Comparison of ENCODE assay signal across 21 mouse cellular contexts in genomic region chr15:96690829-96691228, GRCm38 (mm10). TPM values are rescaled to one million over a fixed set of nuclear protein-coding genes. Genes with fewer than 3 reads are reported as not detected.
DNase-seq lines count a peak whose midpoint lies in the region; ATAC-seq and TF ChIP-seq lines count a peak whose summit lies in the region.
"Had no signal": no experiment of that assay in that cellular context is flagged by ENCODE, and none has a peak within 500 bp of the region (broad histone marks: within the 10 kb centered on the region; RNA-seq: fewer than 3 reads in every experiment).

No protein-coding gene starts in this region.

- no peak for TF ChIP-seq EP300 in heart, postnatal 0 days (IDR thresholded peaks at IDR 0.05; ENCODE audit: low read depth)

- H3K9ac ChIP-seq in heart, postnatal 0 days (replicated peaks; ENCODE audit: low read depth, low read length) = no peak overlapping the region
- no peak overlapping the region for H3K9ac ChIP-seq in midbrain, embryonic 13.5 days (replicated peaks)
- H3K9ac ChIP-seq: embryonic facial prominence, embryonic 15.5 days had no signal

- 86% methylated on average over 13 of the region's 13 CpGs for WGBS in heart, postnatal 0 days
- 92% methylated on average over 13 of the region's 13 CpGs for WGBS in midbrain, embryonic 13.5 days

- no peak for DNase-seq in heart, postnatal 0 days (ENCODE audit: low spot score)
- DNase-seq in heart, postnatal 36 days = no peak
- DNase-seq in 416B (ENCODE audit: low read depth) (peak; percentile 34), NIH3T3 (ENCODE audit: low read depth) (peak; percentile 36)
- DNase-seq: adrenal gland, postnatal 10 days; cerebellum, adult 11 months; cerebellum, adult 8-10 months; cerebellum, postnatal 14 days; embryo, embryonic 11 days; gastrocnemius, postnatal 36 days; heart, adult 18-20 months; heart, postnatal 14 days had no signal

- no peak overlapping the region for H3K4me2 ChIP-seq in heart, postnatal 0 days (ENCODE audit: low read depth, low read length)
- no peak overlapping the region for H3K4me2 ChIP-seq in midbrain, embryonic 13.5 days (replicated peaks)
- H3K4me2 ChIP-seq: embryonic facial prominence, embryonic 15.5 days; heart, embryonic 11.5 days had no signal

- TF ChIP-seq CTCF in heart, postnatal 0 days (IDR thresholded peaks at IDR 0.05; ENCODE audit: low read depth) = no peak

- no peaks in the 10 kb centered on the region for H3K27me3 ChIP-seq in heart, postnatal 0 days (ENCODE audit: control insufficient read depth, insufficient read depth, low read length)
- H3K27me3 ChIP-seq in midbrain, embryonic 13.5 days = no peaks in the 10 kb centered on the region
- H3K27me3 ChIP-seq: embryonic facial prominence, embryonic 15.5 days had no signal

- ATAC-seq in heart, postnatal 0 days (ENCODE audit: insufficient read depth, low read depth) = no peak
- peak; percentile 32 for ATAC-seq in megakaryocyte progenitor cell, adult 5-6 weeks (replicated peaks; ENCODE audit: poor library complexity)
- no peak for ATAC-seq in midbrain, embryonic 13.5 days
- ATAC-seq: forebrain, embryonic 14.5 days; hindbrain, embryonic 16.5 days had no signal

- H3K27ac ChIP-seq in heart, postnatal 0 days (ENCODE audit: low read depth) = 0 out of 2 replicates have a peak overlapping the region, but pooled peaks have one; percentile 9
- H3K27ac ChIP-seq in midbrain, embryonic 13.5 days = no peak overlapping the region
- H3K27ac ChIP-seq: embryonic facial prominence, embryonic 15.5 days; forebrain, embryonic 10.5 days; hindbrain, embryonic 10.5 days had no signal

- peaks cover 79% of the 10 kb centered on the region for H3K36me3 ChIP-seq in heart, postnatal 0 days (replicated peaks; ENCODE audit: control insufficient read depth, insufficient read depth, low read length)
- peaks cover 88% of the 10 kb centered on the region for H3K36me3 ChIP-seq in midbrain, embryonic 13.5 days

- H3K9me3 ChIP-seq in heart, postnatal 0 days (replicated peaks; ENCODE audit: control insufficient read depth, low read length) = no peaks in the 10 kb centered on the region
- no peaks in the 10 kb centered on the region for H3K9me3 ChIP-seq in midbrain, embryonic 13.5 days
- H3K9me3 ChIP-seq: embryonic facial prominence, embryonic 15.5 days; forebrain, embryonic 10.5 days; hindbrain, embryonic 10.5 days had no signal

- intact Hi-C loops in heart, postnatal 36 days (cut with DNase I) = loop anchor here (10.0 kb wide), 1 partner anchor 406 kb away; the partner anchor contains the start of gene Arid2

- H3K4me3 ChIP-seq in heart, postnatal 0 days (ENCODE audit: low read depth, low read length) = no peak overlapping the region
- H3K4me3 ChIP-seq in midbrain, embryonic 13.5 days (replicated peaks) = no peak overlapping the region
- H3K4me3 ChIP-seq: embryonic facial prominence, embryonic 15.5 days; erythroblast, embryonic 14.5 days; forebrain, embryonic 10.5 days; hindbrain, embryonic 10.5 days had no signal

- H3K4me1 ChIP-seq in heart, postnatal 0 days (ENCODE audit: control insufficient read depth, insufficient read depth) = peaks cover 15% of the 10 kb centered on the region
- peaks cover 22% of the 10 kb centered on the region for H3K4me1 ChIP-seq in midbrain, embryonic 13.5 days (replicated peaks)

RNA-seq across cellular contexts. Expression of gene Slc38a2, which starts 8.7 kb away (rescaled TPM):
- 225 and 263 TPM in 2 replicates for total RNA-seq in heart, postnatal 0 days (2014; rRNA removed; ENCODE audit: low replicate concordance)
- 130 and 144 TPM in 2 replicates for polyA plus RNA-seq in heart, postnatal 0 days (2015; fragmentation: Nextera tagmentation; extraction: Ambion mirVana)
- total RNA-seq in heart, postnatal 36 days (2021) = 100 to 1,000 TPM; 173 to 251 TPM
- total RNA-seq in megakaryocyte progenitor cell, adult 5-6 weeks (2015) = 149 and 157 TPM in 2 replicates
- total RNA-seq in megakaryocyte progenitor cell, adult 5-6 weeks (2017) = 70.7 and 73.4 TPM in 2 replicates
- 149 and 152 TPM in 2 replicates for polyA plus RNA-seq in midbrain, embryonic 13.5 days (2015; fragmentation: Nextera tagmentation; extraction: Ambion mirVana)

RNA-seq across cellular contexts. Expression of gene Slc38a1, which starts 48.1 kb away (rescaled TPM):
- 52.4 and 57.8 TPM in 2 replicates for total RNA-seq in heart, postnatal 0 days (2014; rRNA removed; ENCODE audit: low replicate concordance)
- 43.6 and 56.7 TPM in 2 replicates for polyA plus RNA-seq in heart, postnatal 0 days (2015; fragmentation: Nextera tagmentation; extraction: Ambion mirVana)
- total RNA-seq in heart, postnatal 36 days (2021) = 10 to 100 TPM; 11.2 to 20.3 TPM
- total RNA-seq in megakaryocyte progenitor cell, adult 5-6 weeks (2015) = 94.0 and 107 TPM in 2 replicates
- total RNA-seq in megakaryocyte progenitor cell, adult 5-6 weeks (2017) = 53.2 and 63.8 TPM in 2 replicates
- 156 and 159 TPM in 2 replicates for polyA plus RNA-seq in midbrain, embryonic 13.5 days (2015; fragmentation: Nextera tagmentation; extraction: Ambion mirVana)

Comparison
In these comparisons a context has a peak if more than half of its experiments do, and no peak if none do; other contexts are left out.
1. DNase-seq: peak in 416B (single experiment) and NIH3T3 (single experiment); none in heart, postnatal 0 days (single experiment) and heart, postnatal 36 days (0 of 2).